Mouse (Mus musculus) T-helper 17 cell (primary cell): ENCODE measurements around the gene Glmn.

Experiments used
- in situ Hi-C, 2 experiments: fragments of 300-600 bp; cut with MboI, MseI; formaldehyde crosslinking; loops; 1 replicate in 1 of 2; 2 replicates in 1 of 2; pipeline ENCODE4 v1.15.1; 2025; ENCODE audit warnings: high pct_unique_total_duplicates in 2 of 2

The Glmn gene

GRCm38 (mm10) chr5:107597301-107598077 is at the start of gene Glmn, which contains the start of gene Rpap2:
TSS of gene Glmn (minus strand) at chr5:107597888.
TSS of gene Rpap2 (plus strand) at chr5:107597373.
- in situ Hi-C loops = no loop called here

DNA sequence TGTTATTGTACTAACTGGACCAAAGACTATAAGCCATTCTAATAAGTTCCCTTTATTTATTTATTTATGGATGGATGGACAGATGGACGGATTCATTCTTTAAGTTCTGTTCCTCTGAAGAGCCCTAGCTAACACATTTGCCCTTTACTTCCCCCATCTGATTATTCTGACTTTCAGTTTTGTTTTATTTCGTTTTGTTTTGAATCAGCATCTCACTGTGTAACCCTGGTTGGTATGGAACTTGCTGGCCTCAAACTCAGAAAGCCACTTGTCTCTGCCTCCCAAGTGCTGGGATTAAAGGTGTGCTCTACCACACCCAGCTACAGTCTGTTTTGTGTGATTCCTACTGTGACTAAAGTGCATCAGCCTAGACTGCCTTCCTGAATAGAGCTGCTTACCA is 48.2 kb upstream of the Glmn start:
- in situ Hi-C loops = no loop called here

GRCm38 (mm10) chr5:107644595-107644994 is 46.9 kb upstream of the Glmn start:
- in situ Hi-C loops = no loop called here

- in situ Hi-C loops = no loop called here
Observed at GRCm38 (mm10) chr5:107638366-107638765, 40.7 kb upstream of the Glmn start.

DNA sequence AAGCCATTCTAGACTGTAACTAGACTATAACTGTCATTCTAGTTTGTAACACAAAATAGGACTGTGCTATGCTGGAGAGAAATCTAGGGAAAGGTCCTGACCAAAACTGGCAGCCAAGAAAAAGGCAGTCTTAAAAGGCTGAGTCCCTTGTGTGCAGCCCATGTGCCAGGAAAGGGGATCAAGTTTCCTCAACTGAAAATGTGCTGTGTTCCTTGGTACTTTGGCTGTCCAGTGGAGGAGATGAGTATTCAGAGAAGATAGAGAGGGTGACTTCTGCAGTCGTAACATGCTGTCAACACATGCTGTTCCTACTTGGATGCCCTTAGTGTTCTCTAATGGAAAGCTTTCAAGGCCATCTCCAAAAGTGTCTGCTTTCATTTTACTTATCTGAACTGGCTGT is 39.4 kb upstream of the Glmn start:
- in situ Hi-C loops = no loop called here

GRCm38 (mm10) chr5:107633651-107634050 is 36.0 kb upstream of the Glmn start:
- in situ Hi-C loops = no loop called here

- in situ Hi-C loops = no loop called here
Observed at GRCm38 (mm10) chr5:107621327-107621726, 23.6 kb upstream of the Glmn start.

DNA sequence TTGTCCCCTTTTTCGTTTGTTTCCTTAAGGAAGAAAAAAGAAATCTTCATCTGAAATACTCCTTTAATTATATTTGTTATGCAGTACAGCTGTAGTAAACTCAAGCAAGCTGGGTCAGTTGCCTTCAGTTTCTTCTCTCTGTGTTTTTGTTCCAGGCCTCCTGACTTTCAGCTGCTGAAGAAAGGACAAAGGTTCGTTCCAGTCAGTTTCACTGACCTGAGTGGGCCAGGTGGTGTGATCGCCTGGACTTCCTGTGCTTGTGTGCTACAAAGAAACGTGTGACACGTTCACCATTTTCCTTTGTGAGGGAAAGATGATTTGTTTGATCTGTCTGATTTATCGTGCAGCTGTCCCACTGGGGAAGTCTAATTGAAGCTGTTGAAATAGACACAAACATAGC is 20.3 kb upstream of the Glmn start:
- in situ Hi-C loops = loop anchor here in 1 of 2 experiments (5.0 kb wide), 1 partner anchor 104 kb away; no protein-coding TSS in a partner anchor

- in situ Hi-C loops = no loop called here
Observed at GRCm38 (mm10) chr5:107611224-107611623, 13.5 kb upstream of the Glmn start.

GRCm38 (mm10) chr5:107598380-107598779 is 692 bp upstream of the Glmn start:
- in situ Hi-C loops = no loop called here

DNA sequence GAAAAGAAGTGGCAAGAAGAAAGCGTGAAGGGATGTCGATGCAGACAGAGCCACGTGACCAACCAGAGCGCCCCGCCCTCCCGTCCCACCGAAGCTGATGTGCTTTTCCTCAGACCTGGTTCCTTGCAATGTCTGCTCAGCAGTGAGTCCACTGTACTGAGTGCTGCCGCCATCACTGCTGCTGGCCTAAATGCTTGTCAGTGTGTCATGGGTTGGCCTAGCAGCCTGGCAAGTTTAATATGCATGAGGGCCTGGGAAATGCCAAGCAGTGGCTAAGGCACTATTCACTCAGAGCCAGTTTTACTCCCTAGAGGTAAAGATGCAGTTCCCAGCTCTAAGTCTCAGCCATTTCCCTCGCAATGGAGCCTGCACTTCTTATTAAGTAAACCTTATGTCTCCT is 28.5 kb downstream of the Glmn start:
- in situ Hi-C loops = loop anchor here in 1 of 2 experiments (10.0 kb wide), 1 partner anchor 1974 kb away; no protein-coding TSS in a partner anchor

- in situ Hi-C loops = no loop called here
Observed at GRCm38 (mm10) chr5:107556969-107557368, 40.7 kb downstream of the Glmn start.

GRCm38 (mm10) chr5:107554336-107554735 is 43.4 kb downstream of the Glmn start:
- in situ Hi-C loops = no loop called here

DNA sequence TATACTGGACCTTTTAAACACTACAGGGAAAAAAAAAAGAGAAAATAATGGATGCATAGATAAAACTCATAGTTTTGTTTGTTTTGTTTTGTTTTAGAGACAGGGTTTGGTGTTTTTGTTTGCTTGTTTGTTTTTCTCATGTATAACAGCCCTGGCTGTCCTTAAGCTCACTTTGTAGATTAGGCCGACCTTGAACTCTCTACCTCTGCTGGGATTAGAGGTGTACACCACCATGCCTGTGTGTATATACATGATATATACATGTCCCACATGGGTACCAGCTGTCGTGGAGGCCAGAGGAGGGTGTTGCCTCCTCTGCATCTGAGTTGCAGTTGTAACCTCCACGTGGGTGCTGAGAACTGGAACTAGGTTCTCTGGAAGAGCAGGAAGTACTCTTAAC is 49.2 kb downstream of the Glmn start:
- in situ Hi-C loops = no loop called here

GRCm38 (mm10) chr5:107547955-107548354 is 49.7 kb downstream of the Glmn start:
- in situ Hi-C loops = no loop called here

DNA sequence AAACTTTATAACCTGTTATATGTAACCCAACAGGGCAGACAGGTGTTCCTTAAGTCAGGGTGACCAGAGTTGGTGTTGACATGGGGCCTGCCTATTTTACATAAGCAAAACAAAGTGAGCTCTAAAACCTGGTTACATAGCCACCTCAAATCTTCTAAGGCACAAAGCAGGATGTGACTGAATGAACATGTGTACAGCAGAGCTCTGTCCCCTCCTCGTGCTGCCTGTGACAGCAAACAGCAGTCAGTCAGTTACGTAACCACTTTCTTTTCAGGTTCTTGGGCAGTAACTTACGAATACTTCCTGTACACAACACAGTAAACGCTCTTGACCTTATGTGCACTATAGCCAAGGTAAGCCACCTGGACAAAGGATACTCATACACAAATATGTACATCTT is 51.8 kb downstream of the Glmn start:
- in situ Hi-C loops = no loop called here

- in situ Hi-C loops = no loop called here
Observed at GRCm38 (mm10) chr5:107541696-107542095, 56.0 kb downstream of the Glmn start.

DNA sequence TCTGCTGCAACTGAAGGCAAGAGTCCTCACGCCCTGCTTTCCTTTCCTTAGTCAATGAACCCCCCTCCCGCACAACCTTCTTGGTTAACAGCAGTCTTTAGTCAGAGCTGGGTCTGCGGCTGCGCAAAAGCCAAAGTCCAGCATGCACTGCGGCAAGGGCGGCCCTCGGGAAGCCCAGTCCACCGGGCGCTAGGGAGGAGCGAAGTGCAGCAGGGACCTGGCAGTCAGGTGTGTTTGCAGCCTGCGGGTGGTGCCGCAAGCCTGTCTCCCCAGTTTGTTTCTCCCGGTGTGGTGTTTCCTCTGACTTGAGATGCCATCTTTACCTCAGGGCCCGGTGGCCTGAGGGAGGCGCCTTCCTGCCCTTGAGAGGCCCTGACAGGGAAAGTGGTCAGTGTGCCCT is 63.1 kb downstream of the Glmn start, which contains the start of gene 1700028K03Rik:
Gene 1700028K03Rik, plus strand, starts transcription at position 129 of the 400 bp plus-strand sequence.
- in situ Hi-C loops = no loop called here

GRCm38 (mm10) chr5:107533590-107533989 is 64.1 kb downstream of the Glmn start:
- in situ Hi-C loops = no loop called here

GRCm38 (mm10) chr5:107528856-107529255 is 68.8 kb downstream of the Glmn start:
- in situ Hi-C loops = no loop called here

- in situ Hi-C loops = no loop called here
Observed at GRCm38 (mm10) chr5:107524281-107524680, 73.4 kb downstream of the Glmn start.

GRCm38 (mm10) chr5:107521897-107522296 is 75.8 kb downstream of the Glmn start:
- in situ Hi-C loops = no loop called here

GRCm38 (mm10) chr5:107521386-107521785 is 76.3 kb downstream of the Glmn start:
- in situ Hi-C loops = no loop called here
